Mouse (Mus musculus): ENCODE data around the gene Preb. TPM values are rescaled to one million over a fixed set of nuclear protein-coding genes. Genes with fewer than 3 reads are reported as not detected.

Gene Preb
- total RNA-seq, 2 experiments from 2014 or later = 79.3 to 82.9 TPM

GRCm38 (mm10) chr5:30959198-30959854 lies 835 bp downstream of the Preb start:
- no peak for DNase-seq (ENCODE audit: low spot score)
- intact Hi-C loops (cut with DNase I) = no loop called here

- intact Hi-C loops (cut with DNase I) = no loop called here
These were observed 2.3 kb downstream of the Preb start for GRCm38 (mm10) chr5:30957891-30958290.

GRCm38 (mm10) chr5:30955751-30956150 lies 4.4 kb downstream of the Preb start:
- intact Hi-C loops (cut with DNase I) = no loop called here
- DNase-seq (ENCODE audit: low spot score) = no peak

More at GRCm38 (mm10) chr5:30957891-30958290, 2.3 kb downstream of the Preb start:
- DNase-seq (ENCODE audit: low spot score) = no peak

GRCm38 (mm10) chr5:30954556-30954955 lies 5.6 kb downstream of the Preb start:
- intact Hi-C loops (cut with DNase I) = no loop called here
- DNase-seq (ENCODE audit: low spot score) = no peak

- no peak for DNase-seq (ENCODE audit: low spot score)
- intact Hi-C loops (cut with DNase I) = no loop called here
These were observed 6.1 kb downstream of the Preb start for GRCm38 (mm10) chr5:30954065-30954464.

GRCm38 (mm10) chr5:30952551-30952950 lies 7.6 kb downstream of the Preb start:
- no peak for DNase-seq (ENCODE audit: low spot score)
- intact Hi-C loops (cut with DNase I) = no loop called here

GRCm38 (mm10) chr5:30951706-30952105 lies 8.5 kb downstream of the Preb start:
- no peak for DNase-seq (ENCODE audit: low spot score)
- intact Hi-C loops (cut with DNase I) = no loop called here

- no peak for DNase-seq (ENCODE audit: low spot score)
- intact Hi-C loops (cut with DNase I) = no loop called here
These were observed 9.2 kb downstream of the Preb start for GRCm38 (mm10) chr5:30950922-30951321.

- DNase-seq (ENCODE audit: low spot score) = no peak
- intact Hi-C loops (cut with DNase I) = no loop called here
These were observed 9.7 kb downstream of the Preb start for GRCm38 (mm10) chr5:30950451-30950850.

- intact Hi-C loops (cut with DNase I) = no loop called here
- DNase-seq (ENCODE audit: low spot score) = peak; percentile 88
These were observed 10.4 kb downstream of the Preb start for GRCm38 (mm10) chr5:30949654-30950326.

GRCm38 (mm10) chr5:30948620-30949019 lies 11.5 kb downstream of the Preb start:
- intact Hi-C loops (cut with DNase I) = no loop called here
- no peak for DNase-seq (ENCODE audit: low spot score)

GRCm38 (mm10) chr5:30944956-30945781 lies 15.0 kb downstream of the Preb start, which contains the start of gene Cgref1:
Gene Cgref1, minus strand, starts transcription at chr5:30945591.
- intact Hi-C loops (cut with DNase I) = no loop called here
- DNase-seq (ENCODE audit: low spot score) = no peak

- DNase-seq (ENCODE audit: low spot score) = no peak
- intact Hi-C loops (cut with DNase I) = no loop called here
These were observed 15.8 kb downstream of the Preb start for GRCm38 (mm10) chr5:30944344-30944743.

- no peak for DNase-seq (ENCODE audit: low spot score)
- intact Hi-C loops (cut with DNase I) = loop anchor here (1.0 kb wide), 1 partner anchor 137 kb away; no protein-coding TSS in a partner anchor
These were observed 17.2 kb downstream of the Preb start for GRCm38 (mm10) chr5:30943004-30943403.

- intact Hi-C loops (cut with DNase I) = no loop called here
- DNase-seq (ENCODE audit: low spot score) = no peak
These were observed 25.3 kb downstream of the Preb start for GRCm38 (mm10) chr5:30934725-30935461.

- DNase-seq (ENCODE audit: low spot score) = no peak
- intact Hi-C loops (cut with DNase I) = no loop called here
These were observed 26.5 kb downstream of the Preb start for GRCm38 (mm10) chr5:30933705-30934104.

- no peak for DNase-seq (ENCODE audit: low spot score)
- intact Hi-C loops (cut with DNase I) = no loop called here
These were observed 28.8 kb downstream of the Preb start for GRCm38 (mm10) chr5:30931378-30931777.

- no peak for DNase-seq (ENCODE audit: low spot score)
These were observed 29.3 kb downstream of the Preb start for GRCm38 (mm10) chr5:30930846-30931245.

GRCm38 (mm10) chr5:30930121-30930520 lies 30.0 kb downstream of the Preb start:
- DNase-seq (ENCODE audit: low spot score) = no peak
- intact Hi-C loops (cut with DNase I) = loop anchor here (1.0 kb wide), 1 partner anchor 74 kb away; no protein-coding TSS in a partner anchor

More at GRCm38 (mm10) chr5:30930846-30931245, 29.3 kb downstream of the Preb start:
- intact Hi-C loops (cut with DNase I) = loop anchor here (1.0 kb wide), 1 partner anchor 73 kb away; no protein-coding TSS in a partner anchor
